Mouse (Mus musculus) retina, postnatal 1 day (tissue): ENCODE measurements at regions not wholly inside any gene's neighbourhood (a gene's known extent, or its start where the extent isn't known, plus 50 kb on each side); places are given as distances from the start of the nearest gene placed in this dataset.

Experiments used
- DNase-seq: peaks from one replicate; pipeline ENCODE4 v3.0.0-alpha.2; 2012

DNA sequence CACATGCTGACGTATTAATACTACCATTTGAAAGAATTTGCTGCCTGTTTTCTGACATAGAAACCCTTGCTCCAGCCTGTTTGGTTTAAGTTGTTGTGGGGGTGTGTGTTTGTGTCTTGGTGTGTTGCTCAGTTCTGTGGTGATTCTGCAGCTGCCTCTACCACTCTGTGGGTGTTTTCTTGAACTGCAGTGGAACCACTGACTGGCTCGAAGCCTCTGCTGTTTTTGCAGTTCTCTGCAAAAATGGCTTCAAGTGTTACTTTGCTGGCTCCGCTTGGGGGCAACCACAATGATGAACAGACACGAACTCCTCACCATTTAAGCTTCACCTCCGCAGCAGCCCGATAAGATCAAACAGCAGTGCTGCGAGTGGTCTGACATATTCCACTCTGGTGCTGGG lies 274.6 kb downstream of the Ets1 start:
- DNase-seq, result no peak

DNA sequence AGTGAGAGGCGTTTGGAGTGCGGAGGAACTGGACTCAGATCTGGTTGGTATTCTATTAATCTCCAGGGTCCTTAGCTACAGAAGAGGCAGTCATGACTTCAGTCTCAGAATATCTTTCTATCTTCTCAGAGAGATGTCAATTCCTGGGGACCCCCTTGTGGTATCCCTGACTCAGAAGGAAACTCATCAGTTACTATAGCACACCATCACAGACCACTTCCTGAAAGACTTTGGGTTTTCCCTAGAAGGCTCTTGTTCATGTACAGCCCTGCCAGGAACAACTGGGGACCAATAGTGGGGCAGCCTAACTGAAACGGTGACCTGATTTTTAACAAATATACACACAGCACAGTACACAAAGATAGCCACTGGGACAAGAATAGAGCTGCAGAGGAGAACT lies 279.6 kb downstream of the Ets1 start:
- DNase-seq, result no peak

DNA sequence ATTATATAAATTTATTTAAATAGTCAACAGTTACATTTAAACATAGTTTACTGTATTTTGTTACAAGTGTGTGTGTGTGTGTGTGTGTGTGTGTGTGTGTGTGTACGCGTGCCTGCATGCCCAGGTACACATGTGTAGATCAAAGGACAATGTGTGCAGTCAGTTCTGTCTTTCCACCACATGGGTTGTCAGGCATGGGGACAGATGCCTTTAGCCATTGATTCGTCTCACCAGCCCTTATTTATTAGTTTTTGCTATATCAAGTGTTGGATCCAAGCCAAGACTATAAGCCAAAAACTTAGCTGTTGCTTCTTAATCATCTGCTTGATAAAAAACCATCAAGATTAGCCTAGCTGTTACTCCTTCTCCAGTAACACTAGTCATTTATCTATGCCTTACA lies 280.7 kb downstream of the Ets1 start:
- DNase-seq, result no peak

DNA sequence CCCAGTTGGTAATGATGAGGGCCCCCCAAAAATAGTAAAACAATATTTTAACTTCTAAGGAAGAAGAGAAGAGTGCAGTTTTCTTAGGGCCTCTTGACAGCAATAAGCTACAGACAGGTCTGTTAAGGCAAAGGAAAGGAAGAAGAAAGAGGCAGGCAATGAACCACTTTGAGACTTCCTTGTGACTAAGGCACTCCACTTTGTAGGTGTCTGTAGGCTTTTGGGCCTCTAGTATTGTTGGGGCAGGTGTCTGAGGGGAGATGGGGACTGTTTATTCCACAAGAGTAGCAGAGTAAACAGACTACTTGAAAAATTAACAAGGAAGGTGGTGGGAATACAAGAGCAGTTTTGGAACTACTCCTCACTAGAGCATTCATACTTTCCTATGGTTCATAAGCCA lies 287.9 kb downstream of the Ets1 start:
- no peak for DNase-seq

DNA sequence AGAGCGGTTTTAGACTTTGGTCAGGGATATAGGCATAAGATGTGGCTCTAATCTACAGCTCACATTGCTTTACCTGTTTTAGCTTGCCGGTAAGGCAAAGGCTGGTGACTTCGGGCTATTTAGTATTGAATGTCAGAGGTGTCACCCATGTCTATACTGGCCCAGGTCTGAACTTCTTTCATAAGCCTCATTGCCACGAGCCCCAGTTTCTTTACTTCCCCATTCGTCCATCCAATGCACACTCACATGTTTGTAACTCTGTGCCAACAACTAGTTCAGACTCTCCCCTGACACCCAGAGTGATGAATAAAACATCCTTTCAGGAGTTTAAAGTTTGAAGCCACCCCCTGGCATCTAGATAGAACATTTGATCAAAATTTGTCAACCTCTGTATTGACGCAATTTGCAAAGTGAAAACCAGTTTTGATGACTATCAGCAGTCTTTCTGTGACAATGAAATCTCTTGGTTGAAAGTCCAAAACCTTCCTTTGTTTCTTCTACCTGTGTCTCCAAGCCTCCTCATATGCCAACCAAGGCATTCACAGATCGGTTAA lies 288.4 kb downstream of the Ets1 start:
- DNase-seq, result no peak

DNA sequence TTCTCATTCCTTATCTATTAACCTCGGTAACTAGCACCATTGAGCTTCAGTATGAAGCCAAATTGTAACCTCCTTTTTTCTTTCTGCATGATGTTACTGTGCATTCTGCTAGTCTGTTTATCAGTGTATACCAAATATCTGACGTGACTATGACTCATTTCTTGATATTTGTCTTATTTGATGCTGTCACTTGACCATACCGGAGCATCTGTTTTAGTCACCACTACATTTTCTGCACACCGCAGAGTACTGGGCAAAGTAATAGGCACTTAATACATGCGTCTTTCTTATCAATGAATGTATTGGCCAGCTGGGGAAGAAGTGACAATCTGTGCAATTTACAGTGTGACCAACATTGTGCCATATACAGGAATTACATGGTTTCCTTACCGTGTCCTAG lies 289.0 kb downstream of the Ets1 start:
- DNase-seq, result no peak

DNA sequence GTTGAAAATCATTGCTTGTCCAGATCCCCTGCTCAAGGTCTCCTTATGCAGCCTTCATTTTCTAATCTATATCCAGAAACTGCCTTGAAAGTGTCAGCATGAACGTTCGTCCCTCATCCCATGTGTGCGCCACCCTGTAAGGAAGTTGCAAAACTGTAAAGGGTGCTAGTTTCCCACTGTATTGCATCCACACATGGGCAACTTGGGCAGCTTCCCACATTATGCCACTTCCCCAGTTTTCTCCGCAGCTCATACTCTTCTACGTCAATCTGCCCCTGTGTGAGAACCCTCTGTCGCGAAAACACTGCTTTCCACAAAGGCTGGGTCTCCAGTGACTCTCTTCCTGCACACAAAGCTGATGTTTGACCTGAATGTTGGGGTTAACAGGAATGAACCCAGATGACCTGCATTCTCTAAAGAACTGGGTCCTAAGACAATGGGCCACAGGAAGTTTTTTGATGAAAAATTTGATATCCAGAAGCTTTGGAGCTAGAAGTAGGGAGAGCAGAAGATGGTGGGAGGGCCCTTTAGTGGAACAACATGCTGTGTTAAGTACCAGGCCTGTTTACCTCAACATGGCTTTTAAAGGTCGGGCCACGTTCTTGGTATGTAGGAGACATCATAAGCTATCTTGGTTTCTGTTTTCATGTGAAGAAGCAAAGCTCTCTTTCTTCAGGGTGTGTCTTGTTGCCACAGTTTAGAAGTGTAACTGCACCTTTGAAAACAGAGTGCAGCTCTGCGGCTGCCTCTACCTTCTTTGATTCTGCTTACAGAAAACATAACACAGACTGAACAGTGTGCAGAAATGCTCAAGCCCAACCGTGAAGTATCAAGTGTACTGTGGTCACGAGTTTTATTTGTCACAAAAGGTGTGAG lies 289.9 kb downstream of the Ets1 start:
- DNase-seq, result no peak

DNA sequence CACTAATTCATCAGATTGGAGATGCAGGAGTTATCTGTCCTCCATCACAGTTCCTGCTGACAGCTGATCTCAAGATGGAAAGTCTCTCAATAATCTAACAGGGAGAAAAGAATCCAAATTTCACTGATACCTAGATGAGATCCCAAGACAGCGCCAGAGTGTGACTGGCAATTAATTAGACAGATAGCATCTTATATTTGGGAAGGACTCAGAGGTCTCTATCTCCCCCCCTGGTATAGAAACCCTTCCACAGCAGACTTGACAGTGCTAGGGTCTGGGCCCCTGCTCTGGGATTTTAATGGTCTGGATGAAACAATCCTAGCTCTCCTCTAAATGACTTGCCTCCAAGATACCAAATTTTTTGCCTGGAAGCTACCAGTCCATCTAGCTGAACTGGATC lies 291.6 kb downstream of the Ets1 start:
- no peak for DNase-seq

DNA sequence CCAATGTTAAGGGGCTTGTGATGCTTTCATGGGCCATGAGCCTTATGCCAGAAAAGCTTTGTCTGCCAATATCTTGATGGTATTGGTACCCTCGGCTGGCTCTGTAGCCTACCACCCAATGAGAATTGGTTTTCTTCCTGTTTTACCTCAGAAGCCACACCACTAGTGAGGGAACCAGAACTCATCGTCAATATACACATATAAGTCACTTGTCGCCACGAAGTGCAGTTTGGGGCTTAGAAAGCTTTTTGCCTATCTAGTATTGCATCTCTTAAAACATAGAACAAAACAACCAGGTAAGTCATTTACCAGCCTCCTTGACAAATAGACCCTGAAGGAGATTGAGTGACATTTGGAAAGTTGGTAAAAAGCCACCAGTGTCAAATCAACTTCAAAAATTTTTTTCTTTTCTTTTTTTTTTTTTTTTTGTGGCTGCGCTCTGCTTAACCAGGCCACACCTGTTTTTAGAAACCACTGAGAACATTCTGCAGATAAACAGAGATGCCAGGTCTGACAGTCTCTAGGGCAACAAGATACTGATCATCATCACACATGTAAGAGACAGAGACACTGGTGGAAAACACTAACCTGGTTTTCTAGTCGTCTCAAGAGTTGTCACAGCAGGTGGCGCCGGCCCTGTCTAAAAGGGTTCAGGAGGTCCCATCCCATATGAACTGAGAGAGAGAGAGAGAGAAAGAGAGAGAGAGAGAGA lies 292.4 kb downstream of the Ets1 start:
- no peak for DNase-seq

DNA sequence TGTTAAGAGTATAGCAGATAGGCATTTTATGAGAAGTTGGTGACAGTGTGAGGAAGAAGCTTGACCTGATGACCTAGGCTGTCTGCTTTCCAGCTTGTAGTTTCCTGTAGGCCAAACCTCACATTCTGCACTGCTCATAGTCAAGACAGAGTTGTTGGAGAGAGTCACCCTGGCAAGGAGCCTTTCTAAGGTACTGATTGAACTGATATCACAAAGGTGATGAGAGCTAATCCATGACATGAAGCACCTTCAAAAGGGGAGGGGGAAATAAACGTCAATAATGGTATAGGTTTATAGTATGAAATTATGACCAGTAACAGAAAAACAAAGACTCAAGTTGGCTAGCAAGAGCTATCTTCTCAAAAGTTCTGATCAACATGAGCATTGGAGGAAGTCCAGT lies 293.3 kb downstream of the Ets1 start:
- no peak for DNase-seq

DNA sequence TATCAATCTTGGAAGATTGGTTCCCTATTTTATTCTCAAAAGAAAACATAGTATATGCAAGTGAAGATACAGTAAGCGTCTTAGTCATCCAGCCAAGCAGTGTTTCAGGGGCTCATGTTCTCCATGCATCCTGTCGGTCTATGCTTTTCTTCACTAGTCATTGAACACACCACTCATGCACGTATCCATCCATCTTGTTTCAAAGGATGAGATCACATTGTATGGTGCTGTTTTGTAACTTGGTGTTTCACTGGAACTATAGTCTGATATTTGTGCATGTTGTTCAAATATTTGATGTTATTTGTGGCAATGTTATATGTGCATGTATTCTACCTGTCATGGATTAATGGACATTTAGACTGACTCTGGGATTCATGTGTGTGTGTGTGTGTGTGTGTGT lies 293.8 kb downstream of the Ets1 start:
- no peak for DNase-seq

DNA sequence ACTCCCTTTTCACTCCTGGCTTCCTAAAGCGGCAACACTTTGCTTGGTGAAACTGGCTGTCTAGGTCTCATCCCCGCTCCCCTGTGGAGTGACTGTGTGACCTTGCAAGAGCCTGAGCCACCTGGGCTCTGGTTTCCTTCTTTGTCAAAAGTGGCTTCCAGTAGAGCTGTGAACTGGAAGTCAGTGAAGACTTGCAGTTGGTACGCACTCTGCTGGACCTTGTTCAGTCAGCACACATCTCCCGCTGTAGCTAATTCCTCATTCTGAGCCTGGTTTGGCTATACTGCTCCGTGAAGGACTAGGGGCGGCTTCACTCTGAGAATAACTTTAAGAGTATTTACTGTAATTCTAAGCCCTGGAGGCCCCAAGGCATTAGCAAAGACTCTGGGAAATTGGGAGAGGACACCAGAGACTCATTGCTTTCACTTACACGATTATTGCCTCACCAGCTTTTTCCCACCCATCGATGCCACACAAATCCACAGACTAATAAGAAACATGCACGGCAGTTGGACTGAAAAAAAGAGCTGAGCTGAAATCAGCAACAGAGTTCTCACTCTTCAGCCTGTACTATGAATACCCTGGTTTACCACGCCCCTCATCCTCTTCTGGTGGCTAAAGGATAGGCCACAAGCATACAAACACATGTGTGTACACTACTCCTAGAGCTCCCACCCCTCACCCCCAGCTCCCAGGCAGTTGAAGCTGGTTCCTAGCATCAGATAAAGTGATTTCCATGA lies 295.4 kb downstream of the Ets1 start:
- no peak for DNase-seq

DNA sequence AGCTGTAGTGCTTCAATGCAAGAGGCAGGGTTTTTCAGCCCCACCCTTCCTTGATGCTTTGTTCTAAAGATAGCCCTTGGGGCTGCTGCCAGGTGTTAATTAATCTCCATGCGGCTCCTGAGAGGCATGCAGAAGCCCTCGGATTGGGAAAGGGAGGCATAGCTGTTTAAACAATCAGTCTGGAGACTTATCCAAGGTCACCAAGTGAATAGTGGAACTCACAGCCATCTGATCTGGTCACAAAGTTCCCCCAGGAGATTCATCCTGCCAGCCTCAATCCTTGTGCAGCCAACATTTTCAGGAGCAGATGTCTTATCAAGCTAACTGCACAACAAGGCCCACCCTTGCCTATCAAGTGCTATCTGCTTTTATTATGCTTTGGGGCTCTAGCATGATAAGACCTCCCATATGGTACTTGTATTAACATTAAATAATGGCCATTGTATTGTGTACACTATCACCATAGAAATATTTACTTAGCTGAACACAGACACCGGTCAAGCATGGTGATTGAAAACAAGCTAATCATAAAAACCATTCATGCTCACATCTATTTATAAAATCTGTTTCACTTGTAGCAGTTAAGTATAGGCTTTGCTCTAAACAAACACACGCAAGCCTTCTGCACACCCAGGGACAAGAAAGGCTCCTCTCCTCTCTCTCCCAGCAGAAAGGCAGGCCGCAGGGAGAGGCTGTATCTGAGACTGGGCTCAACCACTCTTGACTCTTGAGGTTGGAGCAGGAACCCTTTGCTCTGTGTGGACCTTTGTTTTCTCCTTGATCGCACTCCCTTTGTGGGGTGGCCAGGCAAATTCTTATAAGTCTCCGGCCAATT lies 297.4 kb downstream of the Ets1 start:
- DNase-seq, result no peak

DNA sequence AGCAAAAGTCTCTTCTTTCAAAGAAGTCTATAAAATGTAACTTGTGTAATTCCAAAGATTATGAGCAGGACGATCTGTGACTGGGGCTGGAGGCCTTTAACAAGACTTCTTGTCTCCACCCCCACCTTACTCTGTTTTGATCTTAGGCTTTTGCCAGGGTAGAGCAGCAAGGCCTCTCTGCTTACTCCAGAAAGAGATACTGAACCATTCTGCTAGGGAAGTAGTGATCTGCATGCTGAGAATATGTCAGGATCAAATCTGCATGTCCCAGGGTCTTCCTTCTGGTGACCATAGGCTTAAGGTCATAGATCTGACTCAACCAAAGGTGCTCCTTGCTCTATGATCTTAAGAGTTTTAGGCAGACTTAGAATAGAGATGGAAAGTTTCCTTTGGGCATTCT lies 298.4 kb downstream of the Ets1 start:
- no peak for DNase-seq

DNA sequence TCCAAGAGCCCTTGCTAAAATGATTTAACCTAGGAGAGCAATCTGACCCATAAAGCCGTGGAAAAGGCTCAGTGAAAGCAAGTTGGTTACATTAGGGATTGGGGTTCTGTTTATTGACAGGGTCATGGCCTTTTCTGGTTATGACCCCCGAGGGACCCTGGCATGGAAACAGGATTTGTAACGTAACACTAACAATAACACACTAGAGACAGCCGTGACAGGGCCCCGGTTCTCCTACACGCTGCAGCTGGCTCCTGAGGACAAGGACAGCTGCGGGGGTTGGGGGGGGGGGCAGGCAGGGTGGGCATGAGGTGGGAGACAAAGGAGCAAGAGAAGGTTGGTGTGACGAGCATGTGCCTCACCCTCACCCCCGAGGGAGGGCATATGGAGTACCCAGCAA lies 300.4 kb downstream of the Ets1 start:
- DNase-seq, result no peak

DNA sequence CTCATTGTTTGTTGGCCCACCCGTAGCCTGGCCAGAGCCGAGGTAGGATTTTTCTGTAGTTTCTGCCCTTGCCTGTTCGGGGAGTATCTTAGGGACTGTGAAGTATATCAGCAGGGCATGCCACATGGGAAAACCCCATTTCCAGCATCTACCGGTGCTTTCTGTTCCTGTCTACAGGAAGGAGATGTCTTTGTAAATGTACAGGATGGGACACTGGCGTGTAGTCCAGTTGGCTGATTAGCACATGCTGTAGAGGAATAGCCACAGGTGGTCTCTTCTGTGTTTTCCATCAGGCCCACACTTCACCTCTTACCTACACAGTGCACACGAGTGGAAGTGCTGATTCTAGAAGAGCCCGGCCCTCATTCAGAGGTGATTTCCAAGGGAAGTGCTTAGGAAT lies 301.4 kb downstream of the Ets1 start:
- DNase-seq, result no peak

DNA sequence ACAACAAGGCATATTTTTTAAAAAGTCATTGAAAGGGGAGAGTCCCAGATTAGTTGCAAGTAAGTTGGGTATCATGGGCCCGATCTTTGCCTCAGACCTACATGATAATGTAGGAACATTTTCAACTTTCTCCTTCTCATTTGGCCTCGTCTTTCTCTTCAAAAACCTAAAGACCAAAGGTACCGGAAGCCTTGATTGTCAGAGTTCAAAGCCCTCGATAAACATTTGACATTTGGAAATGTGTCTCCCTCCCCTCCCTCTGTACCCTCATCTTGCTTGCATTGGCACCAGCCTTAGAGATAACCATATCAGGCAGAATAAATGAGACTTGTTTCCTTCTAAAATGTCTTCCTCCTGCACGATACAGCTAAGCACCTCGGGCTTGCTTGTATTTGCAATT lies 302.8 kb downstream of the Ets1 start:
- no peak for DNase-seq

DNA sequence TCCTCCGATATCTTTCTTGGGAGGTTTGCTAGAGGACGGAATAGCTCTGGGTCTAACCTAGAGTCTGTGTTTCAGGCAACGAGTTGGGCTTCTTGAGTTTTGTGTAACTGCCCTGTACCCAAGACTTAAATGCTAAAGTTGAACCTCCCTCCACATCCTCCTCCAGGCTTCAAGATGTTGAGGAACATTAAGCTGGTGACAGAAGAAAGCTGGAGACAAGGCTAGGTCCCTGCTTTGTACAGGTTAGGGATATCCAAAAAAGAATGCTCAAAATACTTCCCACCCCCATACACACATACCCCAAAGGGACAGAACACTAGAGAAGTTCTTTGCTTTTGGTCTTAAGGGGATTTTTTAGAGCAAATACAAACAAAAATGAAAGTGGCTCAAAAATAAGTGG lies 303.6 kb downstream of the Ets1 start:
- no peak for DNase-seq

DNA sequence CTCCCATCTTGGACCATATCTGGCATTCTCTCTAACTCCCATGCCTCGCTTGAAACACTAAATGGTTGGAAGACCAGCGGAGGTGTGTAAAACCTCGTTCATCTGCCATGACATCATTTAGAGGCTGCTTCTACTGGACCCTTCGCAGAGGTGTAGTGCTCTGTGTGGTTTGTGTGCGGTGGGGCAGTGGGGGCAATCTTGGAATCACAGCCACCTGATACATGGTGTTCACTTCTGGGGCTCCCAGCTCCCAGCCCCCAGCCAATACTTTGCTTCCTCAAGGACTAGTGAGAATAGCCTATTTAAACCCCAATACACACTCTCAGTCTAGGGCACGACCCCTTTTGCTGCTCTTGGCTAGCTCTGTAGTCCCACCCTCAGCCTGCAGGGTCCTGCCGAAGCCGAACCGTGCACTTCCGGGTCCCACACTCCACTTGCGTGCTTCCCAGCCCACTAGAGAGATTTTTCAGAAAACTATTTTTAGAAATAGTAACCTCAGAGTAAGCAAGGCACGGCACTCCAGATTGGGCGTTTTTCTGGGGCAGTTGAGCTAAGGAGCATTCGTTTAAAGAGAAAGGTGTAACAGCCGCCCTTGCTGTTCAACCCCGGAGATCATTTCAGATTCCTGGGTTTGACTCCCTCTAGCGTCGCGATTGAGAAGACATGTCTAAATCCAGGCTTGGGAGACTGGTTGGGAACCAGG lies 304.2 kb downstream of the Ets1 start:
- peak; percentile 88 for DNase-seq

DNA sequence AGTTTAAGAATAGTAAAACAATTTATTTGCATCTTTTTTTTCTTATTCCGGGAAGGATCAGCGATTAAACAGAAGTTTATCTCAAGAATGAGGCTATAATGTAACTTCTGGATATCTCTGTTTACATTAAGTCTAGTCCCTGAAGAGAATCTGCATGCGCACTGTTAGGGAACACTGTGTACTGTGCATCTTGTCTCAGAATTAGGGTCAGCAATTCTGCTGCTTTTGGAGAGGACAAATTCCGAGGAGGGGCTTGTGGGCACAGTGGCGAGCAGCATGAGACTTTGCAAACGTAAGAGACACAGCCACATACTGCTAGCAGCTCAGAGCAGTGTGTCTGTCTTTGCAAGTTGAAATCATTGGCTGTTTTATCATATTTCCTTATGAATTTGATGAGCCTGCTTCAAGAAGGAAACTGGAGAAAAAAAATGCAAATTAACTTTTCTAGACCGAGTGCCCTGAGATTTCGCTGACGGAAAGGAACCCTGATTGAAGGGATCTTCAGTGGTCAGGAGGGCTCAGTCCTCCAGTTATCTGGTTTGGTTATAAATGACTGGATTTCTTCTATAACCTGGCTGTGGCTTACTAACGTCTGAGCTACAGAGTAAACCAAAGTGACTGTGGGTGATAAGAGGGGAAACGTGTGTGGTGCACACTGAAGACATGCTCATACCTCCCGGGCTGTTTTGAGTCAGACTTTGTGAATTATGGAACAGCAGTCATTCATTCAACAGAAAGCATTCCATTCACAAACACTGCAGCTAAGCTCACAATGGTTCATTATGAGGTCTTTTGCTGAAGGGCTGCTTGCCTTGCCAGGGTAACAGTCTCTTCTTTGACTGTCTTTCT lies 305.1 kb downstream of the Ets1 start:
- DNase-seq, result no peak

DNA sequence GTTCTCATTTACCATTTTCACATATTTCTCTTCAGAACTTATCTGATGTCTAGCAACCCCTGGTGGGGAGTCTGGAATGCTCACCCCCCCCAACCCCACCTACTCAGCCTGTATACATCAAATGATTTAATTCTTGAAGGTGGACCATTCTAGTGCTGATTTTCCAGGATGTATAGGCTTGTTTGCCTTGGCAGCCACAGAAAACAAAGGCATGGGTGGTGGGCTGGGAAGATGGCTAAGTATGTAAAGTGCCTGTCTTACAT lies 305.7 kb downstream of the Ets1 start:
- no peak for DNase-seq
